Mouse (Mus musculus) layer of hippocampus, adult 8-10 months (tissue): ENCODE results near the gene Sdhaf1. TPM values are rescaled to one million over a fixed set of nuclear protein-coding genes. Genes with fewer than 3 reads are reported as not detected.

ENCODE experiments used
- DNase-seq, 2 experiments: peaks; one replicate each; pipeline ENCODE4 v3.0.0; 2022; ENCODE audit warnings: low spot score in 2 of 2
- total RNA-seq, 4 experiments: library from RNA; stranded (reverse); gene quantifications; 2 replicates each; pipeline ENCODE4 v1.2.4; 2022

Sdhaf1 gene
- total RNA-seq, 4 experiments from 2014 or later, result 6.7 to 9.9 (median 8.4) TPM

GRCm38 (mm10) chr7:30294296-30294695 lies 29.4 kb downstream of the Sdhaf1 start:
- DNase-seq, result no peak

- DNase-seq, result no peak
These were observed 29.9 kb downstream of the Sdhaf1 start for GRCm38 (mm10) chr7:30293795-30294194.

- peak; percentile 85 to 90 for DNase-seq
These were observed 32.2 kb downstream of the Sdhaf1 start, which contains the start of gene Clip3 for GRCm38 (mm10) chr7:30291215-30292131. TSS of gene Clip3 (plus strand) at chr7:30291728.

- no peak for DNase-seq
These were observed 33.8 kb downstream of the Sdhaf1 start for GRCm38 (mm10) chr7:30289714-30290399.

GRCm38 (mm10) chr7:30289071-30289713 lies 34.5 kb downstream of the Sdhaf1 start:
- no peak for DNase-seq

- no peak for DNase-seq
These were observed 35.6 kb downstream of the Sdhaf1 start for GRCm38 (mm10) chr7:30288046-30288445.

GRCm38 (mm10) chr7:30286701-30287410 lies 36.8 kb downstream of the Sdhaf1 start:
- DNase-seq, result no peak

GRCm38 (mm10) chr7:30282740-30283139 lies 41.0 kb downstream of the Sdhaf1 start:
- no peak for DNase-seq

GRCm38 (mm10) chr7:30281522-30281921 lies 42.2 kb downstream of the Sdhaf1 start:
- no peak for DNase-seq

- peak; percentile 88 to 91 for DNase-seq
These were observed 43.0 kb downstream of the Sdhaf1 start for GRCm38 (mm10) chr7:30280670-30281138.

- DNase-seq, result peak; percentile 84 to 91
These were observed 43.6 kb downstream of the Sdhaf1 start, which contains the start of the genes Thap8 and Wdr62 for GRCm38 (mm10) chr7:30279951-30280669. TSS of gene Thap8 (plus strand) at chr7:30280094. TSS of gene Wdr62 (minus strand) at chr7:30280419.

GRCm38 (mm10) chr7:30279536-30279935 lies 44.2 kb downstream of the Sdhaf1 start:
- DNase-seq, result no peak

- no peak for DNase-seq
These were observed 44.8 kb downstream of the Sdhaf1 start for GRCm38 (mm10) chr7:30278911-30279310.

GRCm38 (mm10) chr7:30274383-30274782 lies 49.3 kb downstream of the Sdhaf1 start:
- no peak for DNase-seq

Other genes with a start within 250 kb of the Sdhaf1 start
- gene Gm26920, start 233.5 kb downstream of the Sdhaf1 start, total RNA-seq, result not detected
- 10 to 100 TPM in 1 of 4 experiments, 1 to 10 TPM in 3; 5.2 to 10.9 (median 8.0) TPM for gene Zfp566, start 233.4 kb downstream of the Sdhaf1 start, total RNA-seq
- gene Zfp260, start 229.1 kb downstream of the Sdhaf1 start, total RNA-seq, result 10 to 100 TPM; 79.6 to 96.9 (median 89.4) TPM
- gene Zfp382, start 202.0 kb downstream of the Sdhaf1 start, total RNA-seq, result 10 to 100 TPM; 28.6 to 34.1 (median 31.2) TPM
- gene Zfp146, start 154.1 kb downstream of the Sdhaf1 start, total RNA-seq, result 10 to 100 TPM; 49.0 to 54.7 (median 50.3) TPM
- 1 to 10 TPM; 4.4 to 6.9 (median 5.1) TPM for gene Cox7a1, start 139.8 kb downstream of the Sdhaf1 start, total RNA-seq
- 100 to 1,000 TPM; 196 to 240 (median 227) TPM for gene Capns1, start 125.1 kb downstream of the Sdhaf1 start, total RNA-seq
- 10 to 100 TPM; 49.2 to 52.5 (median 49.3) TPM for gene Polr2i, start 91.9 kb downstream of the Sdhaf1 start, total RNA-seq
- 100 to 1,000 TPM; 110 to 130 (median 118) TPM for gene Tbcb, start 91.6 kb downstream of the Sdhaf1 start, total RNA-seq
- not detected for gene Ovol3, start 88.2 kb downstream of the Sdhaf1 start, total RNA-seq
- under 1 TPM in 2 of 4 experiments, not detected in 2; 0.41 to 0.77 TPM for gene Thap8, start 43.8 kb downstream of the Sdhaf1 start, total RNA-seq
- gene Wdr62, start 43.5 kb downstream of the Sdhaf1 start, total RNA-seq, result 1 to 10 TPM; 1.1 to 3.4 (median 2.4) TPM
- 100 to 1,000 TPM; 351 to 448 (median 412) TPM for gene Clip3, start 32.2 kb downstream of the Sdhaf1 start, total RNA-seq
- 10 to 100 TPM; 52.8 to 69.5 (median 65.3) TPM for gene Alkbh6, start 15.2 kb downstream of the Sdhaf1 start, total RNA-seq
- gene Syne4, start 9.1 kb downstream of the Sdhaf1 start, total RNA-seq, result 10 to 100 TPM in 3 of 4 experiments, 1 to 10 TPM in 1; 9.6 to 21.2 (median 15.0) TPM
- gene E130208F15Rik, start 2.2 kb downstream of the Sdhaf1 start, total RNA-seq, result under 1 TPM; 0.53 to 0.82 (median 0.66) TPM
- 10 to 100 TPM; 28.2 to 31.6 (median 29.2) TPM for gene Lrfn3, start 38.9 kb upstream of the Sdhaf1 start, total RNA-seq
- gene Tyrobp, start 89.9 kb upstream of the Sdhaf1 start, total RNA-seq, result 100 to 1,000 TPM in 2 of 4 experiments, 10 to 100 TPM in 2; 24.9 to 572 (median 243) TPM
- gene Hcst, start 96.0 kb upstream of the Sdhaf1 start, total RNA-seq, result 1 to 10 TPM in 3 of 4 experiments, not detected in 1; 1.8 to 3.3 (median 2.3) TPM
- 1 to 10 TPM; 2.8 to 4.1 (median 3.2) TPM for gene Nfkbid, start 97.8 kb upstream of the Sdhaf1 start, total RNA-seq
- 1,000 to 10,000 TPM; 1,209 to 1,263 (median 1,238) TPM for gene Aplp1, start 121.6 kb upstream of the Sdhaf1 start, total RNA-seq
- gene Kirrel2, start 133.8 kb upstream of the Sdhaf1 start, total RNA-seq, result 10 to 100 TPM in 3 of 4 experiments, 1 to 10 TPM in 1; 9.6 to 13.7 (median 11.2) TPM
- 1 to 10 TPM; 1.5 to 1.9 (median 1.6) TPM for gene Nphs1, start 134.4 kb upstream of the Sdhaf1 start, total RNA-seq
- under 1 TPM in 1 of 4 experiments, not detected in 3; 0.56 TPM for gene Prodh2, start 169.7 kb upstream of the Sdhaf1 start, total RNA-seq
- 100 to 1,000 TPM in 3 of 4 experiments, 10 to 100 TPM in 1; 99.8 to 118 (median 110) TPM for gene Arhgap33, start 211.2 kb upstream of the Sdhaf1 start, total RNA-seq
- 10 to 100 TPM in 1 of 4 experiments, 1 to 10 TPM in 3; 3.2 to 10.3 (median 6.5) TPM for gene Hspb6, start 228.3 kb upstream of the Sdhaf1 start, total RNA-seq
- gene Proser3, start 228.4 kb upstream of the Sdhaf1 start, total RNA-seq, result 1 to 10 TPM; 4.4 to 8.9 (median 6.1) TPM
- 10 to 100 TPM; 41.3 to 54.0 (median 46.9) TPM for gene Lin37, start 235.9 kb upstream of the Sdhaf1 start, total RNA-seq
- gene U2af1l4, start 239.4 kb upstream of the Sdhaf1 start, total RNA-seq, result 10 to 100 TPM; 68.2 to 81.1 (median 78.7) TPM
- gene Gm49396, start 239.4 kb upstream of the Sdhaf1 start, total RNA-seq, result 10 to 100 TPM in 2 of 4 experiments, 1 to 10 TPM in 2; 6.3 to 14.8 (median 11.1) TPM
- 10 to 100 TPM; 85.9 to 91.0 (median 88.4) TPM for gene Psenen, start 239.7 kb upstream of the Sdhaf1 start, total RNA-seq
- 1 to 10 TPM; 4.0 to 5.7 (median 4.6) TPM for gene Igflr1, start 241.5 kb upstream of the Sdhaf1 start, total RNA-seq